Mouse (Mus musculus) stomach, embryonic 15.5 days (tissue): Measurements from ENCODE around the gene Tub. TPM values are rescaled to one million over a fixed set of nuclear protein-coding genes. Genes with fewer than 3 reads are reported as not detected.

ENCODE experiments used
- polyA plus RNA-seq: library from polyadenylated mRNA; unstranded; fragments of >200 nt; fragmentation: Nextera tagmentation; extraction: Ambion mirVana; gene quantifications from 2 replicates; pipeline ENCODE4 v1.2.1, GENCODE M21; 2015

Gene Tub
- polyA plus RNA-seq, 1 experiment from 2014 or later, result 2.5 TPM

Other genes with a start within 250 kb of the Tub start
- gene Olfr512, start 237.0 kb upstream of the Tub start, polyA plus RNA-seq, result not detected in 2 replicates
- gene Olfr513, start 199.4 kb upstream of the Tub start, polyA plus RNA-seq, result not detected in 2 replicates
- gene Olfr514, start 124.3 kb upstream of the Tub start, polyA plus RNA-seq, result not detected in 2 replicates
- not detected in 2 replicates for gene Olfr516, start 99.8 kb upstream of the Tub start, polyA plus RNA-seq
- not detected in 2 replicates for gene Olfr517, start 78.0 kb upstream of the Tub start, polyA plus RNA-seq
- gene Olfr518, start 65.3 kb upstream of the Tub start, polyA plus RNA-seq, result not detected in 2 replicates
- not detected in 2 replicates for gene Olfr519, start 55.9 kb upstream of the Tub start, polyA plus RNA-seq
- gene Nlrp10, start 20.2 kb upstream of the Tub start, polyA plus RNA-seq, result 0.12 and 0.23 TPM in 2 replicates
- 78.4 and 83.4 TPM in 2 replicates for gene Eif3f, start 15.9 kb upstream of the Tub start, polyA plus RNA-seq
- 2.2 and 3.3 TPM in 2 replicates for gene Ric3, start 133.0 kb downstream of the Tub start, polyA plus RNA-seq
- 5.3 and 6.4 TPM in 2 replicates for gene Lmo1, start 224.9 kb downstream of the Tub start, polyA plus RNA-seq